Mouse (Mus musculus) CH12.LX (cell line): ENCODE results near the gene P2ry14. TPM values are rescaled to one million over a fixed set of nuclear protein-coding genes. Genes with fewer than 3 reads are reported as not detected.

Experiments used
- DNase-seq: peaks from one replicate; pipeline ENCODE4 v3.0.0-alpha.2; 2013; ENCODE audit errors: extremely low read depth
- H3K27ac ChIP-seq: 2 replicates; pipeline ENCODE4 v1.5.1; 2012; ENCODE audit warnings: low read depth, mild to moderate bottlenecking, control low read depth, moderate library complexity; ENCODE audit not compliant: insufficient read depth
- H3K27me3 ChIP-seq: replicated peaks from 2 replicates; pipeline ENCODE3; 2012; ENCODE audit warnings: inconsistent platforms
- H3K36me3 ChIP-seq, 2 experiments: replicated peaks in 1 of 2; 2 replicates each; pipeline versions ENCODE3 to v1.6.1; 2012; ENCODE audit warnings: inconsistent platforms in 1 of 2, low read length in 1 of 2, mild to moderate bottlenecking in 1 of 2, mixed read lengths in 1 of 2, moderate library complexity in 1 of 2; ENCODE audit not compliant: control insufficient read depth in 1 of 2, insufficient read depth in 1 of 2
- H3K4me1 ChIP-seq, 2 experiments: 2 replicates each; pipeline ENCODE4 v1.6.1; 2012; ENCODE audit warnings: inconsistent platforms in 1 of 2, moderate library complexity in 1 of 2; ENCODE audit not compliant: insufficient read depth in 2 of 2, control insufficient read depth in 1 of 2
- H3K4me2 ChIP-seq: 2 replicates; pipeline ENCODE4 v1.6.1; 2012; ENCODE audit warnings: low read depth, mild to moderate bottlenecking, control low read depth; ENCODE audit not compliant: poor library complexity, insufficient read depth, severe bottlenecking
- H3K4me3 ChIP-seq, 3 experiments: fragments of 150-350 bp in 1 of 3; sonication (generic) in 1 of 3; replicated peaks in 1 of 3; 2 replicates each; pipeline versions ENCODE3 to v1.5.1; 2011 to 2012; ENCODE audit warnings: low read depth in 2 of 3, low read length in 2 of 3, mild to moderate bottlenecking in 2 of 3, moderate library complexity in 2 of 3, control low read depth in 1 of 3, improper control_type of control experiment in 1 of 3, inconsistent platforms in 1 of 3, mixed read lengths in 1 of 3; ENCODE audit not compliant: poor library complexity in 1 of 3
- H3K79me2 ChIP-seq: replicated peaks from 2 replicates; pipeline ENCODE4 v1.6.1; 2012; ENCODE audit warnings: mild to moderate bottlenecking, moderate library complexity; ENCODE audit not compliant: control insufficient read depth, poor library complexity, insufficient read depth, severe bottlenecking; ENCODE audit errors: extremely low read depth
- H3K9ac ChIP-seq: 2 replicates; pipeline ENCODE4 v1.6.1; 2012; ENCODE audit warnings: low read depth, mild to moderate bottlenecking, control low read depth, moderate library complexity; ENCODE audit not compliant: insufficient read depth
- H3K9me3 ChIP-seq: replicated peaks from 2 replicates; pipeline ENCODE3; 2012; ENCODE audit warnings: low read length, inconsistent platforms, mixed read lengths
- BHLHE40 ChIP-seq: IDR thresholded peaks from 2 replicates; pipeline ENCODE4 v1.6.1; 2011; ENCODE audit warnings: mild to moderate bottlenecking, low read depth, low read length, improper control_type of control experiment
- CHD1 ChIP-seq: IDR thresholded peaks from 2 replicates; pipeline ENCODE4 v1.6.1; 2012; ENCODE audit warnings: low read depth, low read length, improper control_type of control experiment, inconsistent platforms
- CHD2 ChIP-seq: IDR thresholded peaks from 2 replicates; pipeline ENCODE4 v1.6.1; 2011; ENCODE audit warnings: low read length, improper control_type of control experiment
- CTCF ChIP-seq, 2 experiments: IDR thresholded peaks in 1 of 2; conservative IDR thresholded peaks in 1 of 2; 2 replicates each; pipeline ENCODE4 v1.5.1; 2011 to 2012; ENCODE audit warnings: low read depth in 2 of 2, low read length in 2 of 2, improper control_type of control experiment in 1 of 2, inconsistent platforms in 1 of 2, mild to moderate bottlenecking in 1 of 2, moderate library complexity in 1 of 2
- E2F4 ChIP-seq: IDR thresholded peaks from 2 replicates; pipeline ENCODE4 v1.6.1; 2011; ENCODE audit warnings: low read depth, low read length, improper control_type of control experiment; ENCODE audit not compliant: insufficient replicate concordance
- ELF1 ChIP-seq: IDR thresholded peaks from 2 replicates; pipeline ENCODE4 v1.6.1; 2014; ENCODE audit warnings: low read depth, mild to moderate bottlenecking, inconsistent platforms, low read length, improper control_type of control experiment
- EP300 ChIP-seq: IDR thresholded peaks from 2 replicates; pipeline ENCODE4 v1.6.1; 2011; ENCODE audit warnings: low read length, improper control_type of control experiment
- ETS1 ChIP-seq: conservative IDR thresholded peaks from 2 replicates; pipeline ENCODE4 v1.6.1; 2012; ENCODE audit warnings: low read depth, mild to moderate bottlenecking, inconsistent platforms, low read length, improper control_type of control experiment, moderate library complexity
- GABPA ChIP-seq: IDR thresholded peaks from 2 replicates; pipeline ENCODE4 v1.6.1; 2012; ENCODE audit warnings: low read depth, low read length, improper control_type of control experiment, inconsistent platforms; ENCODE audit not compliant: insufficient replicate concordance
- HCFC1 ChIP-seq: IDR thresholded peaks from 2 replicates; pipeline ENCODE4 v1.6.1; 2012; ENCODE audit warnings: low read depth, mild to moderate bottlenecking, inconsistent platforms, low read length, improper control_type of control experiment
- IRF4 ChIP-seq: IDR thresholded peaks from 2 replicates; pipeline ENCODE4 v1.6.1; 2014; ENCODE audit warnings: low read depth, mild to moderate bottlenecking, inconsistent platforms, low read length, improper control_type of control experiment
- JUND ChIP-seq: conservative IDR thresholded peaks from 2 replicates; pipeline ENCODE4 v1.6.1; 2011; ENCODE audit warnings: low read depth, low read length, improper control_type of control experiment
- KAT2A ChIP-seq: IDR thresholded peaks from 2 replicates; pipeline ENCODE4 v1.6.1; 2012; ENCODE audit warnings: low read length, improper control_type of control experiment, inconsistent platforms; ENCODE audit not compliant: insufficient replicate concordance
- MAFK ChIP-seq: IDR thresholded peaks from 2 replicates; pipeline ENCODE4 v1.6.1; 2011; ENCODE audit warnings: low read length, improper control_type of control experiment; ENCODE audit not compliant: insufficient replicate concordance
- MAX ChIP-seq: IDR thresholded peaks from 2 replicates; pipeline ENCODE4 v1.6.1; 2011; ENCODE audit warnings: low read length, improper control_type of control experiment
- MAZ ChIP-seq: IDR thresholded peaks from 2 replicates; pipeline ENCODE4 v1.6.1; 2012; ENCODE audit warnings: low read depth, mild to moderate bottlenecking, inconsistent platforms, low read length, improper control_type of control experiment, moderate library complexity
- MEF2A ChIP-seq: IDR thresholded peaks from 2 replicates; pipeline ENCODE4 v1.6.1; 2014; ENCODE audit warnings: low read depth, mild to moderate bottlenecking, inconsistent platforms, low read length, improper control_type of control experiment, borderline replicate concordance
- MXI1 ChIP-seq: IDR thresholded peaks from 2 replicates; pipeline ENCODE4 v1.6.1; 2011; ENCODE audit warnings: mild to moderate bottlenecking, low read depth, low read length, improper control_type of control experiment
- MYC ChIP-seq: IDR thresholded peaks from 2 replicates; pipeline ENCODE4 v1.6.1; 2011; ENCODE audit warnings: low read depth, mild to moderate bottlenecking, improper control_type of control experiment, low read length
- NELFE ChIP-seq: IDR thresholded peaks from 2 replicates; pipeline ENCODE4 v1.6.1; 2011; ENCODE audit warnings: low read depth, low read length, improper control_type of control experiment
- NRF1 ChIP-seq: IDR thresholded peaks from 2 replicates; pipeline ENCODE4 v1.6.1; 2014; ENCODE audit warnings: low read depth, mild to moderate bottlenecking, inconsistent platforms, low read length, improper control_type of control experiment, moderate library complexity
- PAX5 ChIP-seq: IDR thresholded peaks from 2 replicates; pipeline ENCODE4 v1.6.1; 2012; ENCODE audit warnings: low read length, inconsistent platforms, mixed read lengths
- POLR2AphosphoS2 ChIP-seq: IDR thresholded peaks from 2 replicates; pipeline ENCODE4 v1.6.1; 2011; ENCODE audit warnings: low read depth, low read length, improper control_type of control experiment
- RAD21 ChIP-seq: IDR thresholded peaks from 2 replicates; pipeline ENCODE4 v1.6.1; 2011; ENCODE audit warnings: low read depth, mild to moderate bottlenecking, low read length, improper control_type of control experiment, moderate library complexity
- RCOR1 ChIP-seq: conservative IDR thresholded peaks from 2 replicates; pipeline ENCODE4 v1.6.1; 2012; ENCODE audit warnings: low read depth, mild to moderate bottlenecking, inconsistent platforms, low read length, improper control_type of control experiment
- SIN3A ChIP-seq: IDR thresholded peaks from 2 replicates; pipeline ENCODE4 v1.6.1; 2012; ENCODE audit warnings: low read length, improper control_type of control experiment, inconsistent platforms
- SMC3 ChIP-seq: IDR thresholded peaks from 2 replicates; pipeline ENCODE4 v1.6.1; 2011; ENCODE audit warnings: low read depth, low read length, improper control_type of control experiment
- TBP ChIP-seq: conservative IDR thresholded peaks from 2 replicates; pipeline ENCODE4 v1.6.1; 2011; ENCODE audit warnings: low read depth, low read length, improper control_type of control experiment
- TCF12 ChIP-seq: IDR thresholded peaks from 2 replicates; pipeline ENCODE4 v1.6.1; 2014; ENCODE audit warnings: low read depth, mild to moderate bottlenecking, inconsistent platforms, low read length, improper control_type of control experiment
- UBTF ChIP-seq: IDR thresholded peaks from 2 replicates; pipeline ENCODE4 v1.6.1; 2012; ENCODE audit warnings: low read depth, mild to moderate bottlenecking, inconsistent platforms, low read length, improper control_type of control experiment, moderate library complexity
- USF2 ChIP-seq: conservative IDR thresholded peaks from 2 replicates; pipeline ENCODE4 v1.6.1; 2011; ENCODE audit warnings: low read depth, low read length, improper control_type of control experiment
- ZC3H11A ChIP-seq: IDR thresholded peaks from 2 replicates; pipeline ENCODE4 v1.6.1; 2012; ENCODE audit warnings: low read depth, mild to moderate bottlenecking, inconsistent platforms, low read length, improper control_type of control experiment
- ZKSCAN1 ChIP-seq: IDR thresholded peaks from 2 replicates; pipeline ENCODE4 v1.6.1; 2012; ENCODE audit warnings: low read depth, inconsistent platforms, low read length, improper control_type of control experiment, borderline replicate concordance
- ZMIZ1 ChIP-seq: IDR thresholded peaks from 2 replicates; pipeline ENCODE4 v1.6.1; 2012; ENCODE audit warnings: low read depth, mild to moderate bottlenecking, inconsistent platforms, low read length, improper control_type of control experiment
- ZNF384 ChIP-seq: IDR thresholded peaks from 2 replicates; pipeline ENCODE4 v1.6.1; 2012; ENCODE audit warnings: low read depth, low read length, improper control_type of control experiment, inconsistent platforms
- dilution Hi-C: fragments of 300-500 bp; cut with MboI; formaldehyde crosslinking; loops from 2 replicates; pipeline ENCODE4 v1.14.3; 2020; ENCODE audit warnings: low sequenced_read_pairs; ENCODE audit not compliant: extremely low pct_unique_long_range_greater_than_20kb, extremely low pct_ligation_motif_present
- in situ Hi-C: fragments of 300-500 bp; cut with MboI; formaldehyde crosslinking; loops from 3 replicates; pipeline ENCODE4 v1.14.3; 2019; ENCODE audit warnings: low sequenced_read_pairs, low pct_ligation_motif_present, low pct_unique_long_range_greater_than_20kb, mixed read lengths
- polyA plus RNA-seq: library from polyadenylated mRNA; unstranded; fragments of >175 nt; gene quantifications from 2 replicates; pipeline ENCODE4 v1.2.1, GENCODE M21; 2012; ENCODE audit warnings: low read depth; ENCODE audit not compliant: insufficient read length
- total RNA-seq, 2 experiments: library from RNA; depleted of rRNA; stranded (reverse); fragments of 300-350 nt in 1 of 2; fragments of >200 nt in 1 of 2; gene quantifications; 2 replicates each; pipeline ENCODE4 v1.2.3; 2012 to 2014

Gene P2ry14
- total and polyA plus RNA-seq, 3 experiments = 0.20 to 0.34 (median 0.24) TPM

GRCm38 (mm10) chr3:59080919-59081318 lies 72.5 kb downstream of the P2ry14 start (continued):
- TF ChIP-seq MAZ = peak; percentile 84
- peak; percentile 76 for TF ChIP-seq JUND
- no peak for TF ChIP-seq NRF1
- peak; percentile 86 for TF ChIP-seq EP300
- TF ChIP-seq CHD2 = peak; percentile 69; the same call in 1 of the 2 replicates
- no peak for TF ChIP-seq MAX
- TF ChIP-seq ETS1 = peak; percentile 95

DNA sequence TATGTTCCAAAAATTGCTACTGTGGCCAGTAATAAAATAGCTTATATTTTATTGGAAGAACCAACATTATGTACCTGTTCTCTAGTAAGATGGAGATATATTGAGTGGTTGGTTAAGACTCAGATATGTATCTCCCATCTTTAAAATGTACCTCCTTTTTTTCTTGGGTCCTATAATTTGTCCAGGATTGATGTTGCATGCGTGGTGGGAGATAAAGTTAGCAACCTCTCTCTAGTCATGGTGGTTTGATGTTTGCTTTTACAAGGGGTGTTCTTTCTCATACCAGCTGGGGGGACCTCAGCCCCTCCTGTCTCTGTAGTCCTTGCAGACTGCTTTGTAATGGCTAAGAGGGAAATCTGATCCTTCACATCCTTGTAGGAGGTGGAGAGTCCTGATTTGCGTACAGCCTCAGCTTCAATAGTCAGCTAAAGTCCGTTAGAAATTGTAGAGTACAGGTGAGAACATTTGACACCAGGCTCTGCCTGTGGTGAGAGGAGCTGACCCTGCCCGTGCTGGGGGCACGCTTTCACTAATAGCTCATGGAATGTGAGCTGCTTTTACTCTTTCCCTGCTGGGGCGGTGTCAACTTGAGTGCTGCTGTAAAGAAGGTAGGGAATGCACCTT lies 73.0 kb downstream of the P2ry14 start:
- peaks cover 20 to 46% of the 10 kb centered on the region in 2 experiments for H3K4me1 ChIP-seq
- H3K4me3 ChIP-seq = peak overlapping the region in 1 of 3 experiments; percentile 52
- H3K79me2 ChIP-seq = no peaks in the 10 kb centered on the region
- H3K9ac ChIP-seq = no peak overlapping the region; the same call in 1 of the 2 replicates
- H3K36me3 ChIP-seq = peaks cover 0 to 11% of the 10 kb centered on the region in 2 experiments
- DNase-seq = no peak
- in situ Hi-C loops = loop anchor here (5.0 kb wide), 1 partner anchor 37 kb away; no protein-coding TSS in a partner anchor
- dilution Hi-C loops = no loop called here
- peak overlapping the region; percentile 58 for H3K4me2 ChIP-seq
- peak overlapping the region; percentile 75 for H3K27ac ChIP-seq
- no peaks in the 10 kb centered on the region for H3K27me3 ChIP-seq
- H3K9me3 ChIP-seq = no peaks in the 10 kb centered on the region
- TF ChIP-seq CHD1 (no peak), IRF4 (no peak), ETS1 (no peak), CHD2 (no peak), MAZ (no peak), ZMIZ1 (peak; percentile 88), MXI1 (no peak), MAX (0 out of 2 replicates have a peak, but pooled peaks have one; percentile 28), ZC3H11A (no peak), HCFC1 (peak; percentile 37; the same call in 1 of the 2 replicates), SIN3A (no peak; the same call in 1 of the 2 replicates), BHLHE40 (no peak), TBP (peak; percentile 93), RCOR1 (no peak), UBTF (no peak), ELF1 (no peak), SMC3 (no peak), NRF1 (no peak), POLR2AphosphoS2 (no peak; the same call in 1 of the 2 replicates), GABPA (no peak), MYC (no peak), MEF2A (0 out of 2 replicates have a peak, but pooled peaks have one; percentile 18), USF2 (no peak), TCF12 (no peak), E2F4 (no peak), NELFE (no peak), ZNF384 (no peak), JUND (no peak), RAD21 (no peak), PAX5 (no peak), MAFK (no peak), CTCF (conservative IDR thresholded peaks at IDR 0.05 in 1 of 2, IDR thresholded peaks at IDR 0.05 in 1 of 2; ENCODE audit: low read depth in 2 of 2, low read length in 2 of 2) (no peak), ZKSCAN1 (no peak), KAT2A (no peak)
